Mouse (Mus musculus): ENCODE measurements around the gene Ccdc85c. TPM values are rescaled to one million over a fixed set of nuclear protein-coding genes. Genes with fewer than 3 reads are reported as not detected.

Ccdc85c gene
- polyA plus RNA-seq, 1 experiment from 2014 or later: 9.3 TPM

DNA sequence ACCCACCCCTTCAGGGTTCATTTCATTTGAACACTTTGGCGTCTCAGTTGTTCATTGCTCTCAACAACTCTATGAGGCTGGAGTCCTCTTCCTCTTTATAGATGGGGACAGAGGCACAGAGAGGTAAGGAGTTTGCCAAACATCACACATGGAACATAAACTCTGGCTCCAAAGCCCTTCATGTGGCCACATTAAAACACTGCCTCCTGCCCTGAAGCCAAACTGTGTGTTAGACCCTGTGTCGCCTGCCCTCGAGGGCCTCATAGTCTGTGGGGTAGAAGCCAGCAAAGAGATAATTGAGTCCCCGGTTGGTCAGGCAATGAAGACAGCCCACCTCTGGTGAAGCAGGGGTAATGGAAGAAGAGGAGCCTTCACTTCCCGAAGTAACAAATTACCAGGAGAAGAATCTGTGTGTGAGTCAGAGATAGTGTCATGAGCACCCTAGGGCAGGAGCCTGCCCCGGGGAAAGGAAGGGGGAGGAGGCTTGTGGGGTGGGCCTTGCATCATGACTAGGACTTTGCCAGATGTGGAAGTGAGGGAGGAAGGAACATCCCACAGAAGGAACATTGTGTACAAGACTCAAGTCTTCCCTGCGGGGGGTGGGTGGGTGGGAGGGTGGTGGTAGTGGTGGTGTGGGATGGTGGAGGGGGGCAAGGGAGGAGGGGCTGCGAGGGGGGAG is 34.0 kb upstream of the Ccdc85c start:
- no peak for ATAC-seq
- no peak overlapping the region for H3K27ac ChIP-seq
- no peak overlapping the region for H3K9ac ChIP-seq
- no peak overlapping the region for H3K4me2 ChIP-seq (replicated peaks)
- no peak overlapping the region for H3K4me3 ChIP-seq (replicated peaks)
- WGBS: 55% methylated on average over 6 of the region's 8 CpGs
- peaks cover 6% of the 10 kb centered on the region for H3K4me1 ChIP-seq (replicated peaks)
- H3K9me3 ChIP-seq: no peaks in the 10 kb centered on the region
- no peaks in the 10 kb centered on the region for H3K36me3 ChIP-seq
- peaks cover 11% of the 10 kb centered on the region; the same call in 1 of the 2 replicates for H3K27me3 ChIP-seq (replicated peaks)

GRCm38 (mm10) chr12:108308363-108308856 is 33.2 kb upstream of the Ccdc85c start:
- WGBS: 88% methylated on average over 16 of the region's 16 CpGs
- H3K4me3 ChIP-seq (replicated peaks): no peak overlapping the region
- peaks cover 11% of the 10 kb centered on the region; the same call in 1 of the 2 replicates for H3K27me3 ChIP-seq (replicated peaks)
- H3K9ac ChIP-seq: no peak overlapping the region
- H3K36me3 ChIP-seq: no peaks in the 10 kb centered on the region
- no peak overlapping the region for H3K4me2 ChIP-seq (replicated peaks)
- H3K4me1 ChIP-seq (replicated peaks): peaks cover 6% of the 10 kb centered on the region
- H3K9me3 ChIP-seq: no peaks in the 10 kb centered on the region
- H3K27ac ChIP-seq: no peak overlapping the region
- ATAC-seq: no peak

DNA sequence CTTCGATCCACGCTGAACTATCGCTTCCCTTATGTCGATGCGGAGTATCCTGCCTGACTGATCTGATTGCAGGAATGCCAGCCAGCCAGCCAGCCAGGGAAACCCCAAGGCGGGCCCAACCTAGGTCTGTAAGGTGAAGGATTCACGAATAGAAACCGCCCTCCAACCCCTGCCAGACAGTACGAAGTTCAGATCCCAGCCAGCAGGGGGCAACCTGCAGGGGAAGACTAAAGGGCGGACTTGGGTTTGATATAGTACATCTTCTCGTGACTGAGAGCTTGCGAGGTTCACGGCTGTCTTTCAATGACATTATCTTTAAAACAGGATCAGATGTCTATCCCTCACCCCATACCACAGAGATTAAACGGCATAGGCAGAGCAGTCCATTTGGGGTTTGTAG is 32.3 kb upstream of the Ccdc85c start:
- peak overlapping the region; percentile 22; the same call in 1 of the 2 replicates for H3K4me2 ChIP-seq (replicated peaks)
- ATAC-seq: peak; percentile 34; the same call in 1 of the 2 replicates
- no peaks in the 10 kb centered on the region for H3K36me3 ChIP-seq
- H3K4me3 ChIP-seq (replicated peaks): no peak overlapping the region
- peaks cover 6% of the 10 kb centered on the region for H3K4me1 ChIP-seq (replicated peaks)
- WGBS: 28% methylated on average over 14 of the region's 14 CpGs
- no peak overlapping the region for H3K27ac ChIP-seq
- peaks cover 11% of the 10 kb centered on the region; the same call in 1 of the 2 replicates for H3K27me3 ChIP-seq (replicated peaks)
- no peak overlapping the region for H3K9ac ChIP-seq
- H3K9me3 ChIP-seq: no peaks in the 10 kb centered on the region

DNA sequence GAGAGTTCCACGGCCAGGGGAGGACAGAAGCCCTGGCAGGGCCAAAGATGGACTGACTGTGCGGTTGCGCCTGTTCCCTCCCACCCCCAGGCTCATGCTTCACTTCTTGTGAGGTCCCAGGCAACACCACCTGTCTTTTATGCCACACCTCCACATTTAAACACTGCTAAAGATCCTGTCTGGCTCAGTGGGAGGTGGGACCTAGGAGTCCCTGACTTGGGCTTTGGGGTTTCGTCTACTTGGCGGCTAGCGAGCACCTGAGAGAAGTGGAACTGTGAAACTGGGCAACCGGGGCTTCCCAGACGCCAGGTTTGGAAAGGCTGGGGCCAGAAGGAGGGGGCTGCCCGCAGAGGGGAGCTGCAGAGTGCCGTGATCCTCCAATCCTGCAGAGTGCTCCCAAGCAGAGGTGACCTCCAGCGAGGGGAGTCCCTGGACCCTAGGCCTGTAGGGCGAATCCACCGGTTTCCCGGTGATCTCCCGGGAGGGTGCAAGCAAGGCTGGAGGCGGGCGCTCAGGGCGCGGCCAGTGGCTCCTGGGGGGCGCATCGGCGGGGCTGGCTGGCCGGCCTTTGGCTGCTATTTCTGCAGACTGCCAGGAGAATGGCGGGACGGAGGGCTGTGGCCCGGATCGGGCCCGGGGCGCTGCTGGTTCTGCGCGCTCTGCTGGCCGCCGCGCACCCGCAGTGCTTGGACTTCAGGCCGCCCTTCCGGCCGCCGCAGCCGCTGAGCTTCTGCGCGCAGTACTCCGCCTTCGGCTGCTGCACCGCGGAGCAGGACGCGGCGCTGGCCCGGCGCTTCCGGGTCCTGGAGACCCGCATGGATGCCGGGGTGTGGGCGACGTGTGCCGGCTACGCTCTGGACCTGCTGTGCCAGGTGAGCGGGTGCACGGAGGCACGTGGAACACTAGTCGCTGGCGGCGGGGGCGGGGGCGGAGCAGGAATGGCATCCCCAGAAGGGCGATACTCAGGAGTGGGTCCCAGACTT is 30.9 kb upstream of the Ccdc85c start, which contains the start of gene Hhipl1:
Hhipl1 (plus strand) TSS at position 459 of the 983 bp plus-strand sequence.
- Histone ChIP-seq H3K27ac (no peak within 1 kb of the TSS), H3K9ac (peak within 1 kb of the TSS; percentile 70), H3K4me3 (replicated peaks) (peak within 1 kb of the TSS; percentile 52), H3K4me2 (replicated peaks) (peak within 1 kb of the TSS; percentile 94), H3K27me3 (replicated peaks) (peaks cover 11% of the 10 kb centered on the region; the same call in 1 of the 2 replicates), H3K9me3 (no peaks in the 10 kb centered on the region), H3K4me1 (replicated peaks) (peaks cover 6% of the 10 kb centered on the region), H3K36me3 (no peaks in the 10 kb centered on the region)
- ATAC-seq: peak; percentile 80
- WGBS: 3% methylated on average over 66 of the region's 67 CpGs

DNA sequence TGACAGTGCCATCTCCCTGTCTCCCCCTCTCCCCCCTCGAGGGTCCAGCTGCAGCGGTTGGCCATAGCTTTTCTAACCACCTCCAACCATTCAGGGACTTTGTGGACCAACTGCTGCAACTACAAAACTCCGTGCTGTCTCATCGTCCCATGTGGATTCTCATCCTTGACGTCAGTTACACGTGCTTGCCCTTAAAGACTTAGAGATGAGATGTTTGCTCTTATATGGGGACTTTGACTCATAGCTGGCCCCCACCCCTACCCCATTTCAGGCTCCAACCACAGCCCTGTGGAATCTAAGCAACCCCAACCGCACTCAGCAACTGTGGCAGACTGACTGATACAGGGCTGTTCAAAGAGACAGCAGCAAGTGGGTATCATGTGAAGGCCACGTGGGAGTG is 29.9 kb upstream of the Ccdc85c start:
- Histone ChIP-seq H3K4me1 (replicated peaks) (peaks cover 6% of the 10 kb centered on the region), H3K27ac (no peak overlapping the region), H3K36me3 (no peaks in the 10 kb centered on the region), H3K4me3 (replicated peaks) (no peak overlapping the region), H3K9me3 (no peaks in the 10 kb centered on the region), H3K4me2 (replicated peaks) (peak overlapping the region; percentile 94; the same call in 1 of the 2 replicates), H3K27me3 (replicated peaks) (peaks cover 11% of the 10 kb centered on the region; the same call in 1 of the 2 replicates), H3K9ac (peak overlapping the region; percentile 70; the same call in 1 of the 2 replicates)
- WGBS: 69% methylated on average over 8 of the region's 8 CpGs
- ATAC-seq: no peak

- Histone ChIP-seq H3K4me2 (replicated peaks) (no peak overlapping the region), H3K9me3 (no peaks in the 10 kb centered on the region), H3K27ac (0 out of 2 replicates have a peak overlapping the region, but pooled peaks have one; percentile 27), H3K4me3 (replicated peaks) (no peak overlapping the region), H3K4me1 (replicated peaks) (peaks cover 6% of the 10 kb centered on the region), H3K27me3 (replicated peaks) (peaks cover 11% of the 10 kb centered on the region; the same call in 1 of the 2 replicates), H3K9ac (no peak overlapping the region), H3K36me3 (no peaks in the 10 kb centered on the region)
- WGBS: 35% methylated on average over 6 of the region's 6 CpGs
- no peak for ATAC-seq
Measured at GRCm38 (mm10) chr12:108303778-108304365, 28.6 kb upstream of the Ccdc85c start.

DNA sequence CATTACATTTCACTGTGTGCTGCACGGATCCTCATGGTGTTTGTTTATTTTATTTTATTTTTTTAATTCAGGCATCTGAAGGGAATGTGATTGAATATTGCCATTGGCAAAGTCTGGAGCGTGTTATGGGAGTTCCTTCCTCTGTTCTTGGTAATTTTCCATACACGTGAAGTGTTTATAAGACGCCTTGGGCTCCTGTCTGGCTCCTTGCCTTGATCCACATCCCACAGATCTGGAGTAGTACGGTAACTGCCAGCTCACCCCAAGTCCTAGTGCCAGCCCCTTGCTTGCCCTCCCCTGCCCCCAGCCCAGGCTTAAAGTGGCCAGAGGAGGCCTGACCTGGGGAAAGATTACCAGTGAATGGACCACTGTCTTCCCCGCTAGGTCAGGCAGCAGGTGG is 25.8 kb upstream of the Ccdc85c start:
- ATAC-seq: no peak
- peaks cover 10% of the 10 kb centered on the region; the same call in 1 of the 2 replicates for H3K27me3 ChIP-seq (replicated peaks)
- H3K36me3 ChIP-seq: no peaks in the 10 kb centered on the region
- H3K9me3 ChIP-seq: no peaks in the 10 kb centered on the region
- WGBS: 67% methylated on average over 6 of the region's 6 CpGs
- no peak overlapping the region for H3K4me2 ChIP-seq (replicated peaks)
- peaks cover 5% of the 10 kb centered on the region for H3K4me1 ChIP-seq (replicated peaks)
- H3K4me3 ChIP-seq (replicated peaks): no peak overlapping the region
- H3K27ac ChIP-seq: peak overlapping the region; percentile 14; the same call in 1 of the 2 replicates
- no peak overlapping the region for H3K9ac ChIP-seq

- Histone ChIP-seq H3K9ac (no peak overlapping the region), H3K27ac (no peak overlapping the region), H3K4me2 (replicated peaks) (no peak overlapping the region), H3K27me3 (replicated peaks) (0 out of 2 replicates have a peak, but pooled peaks cover 3% of the 10 kb centered on the region), H3K4me3 (replicated peaks) (no peak overlapping the region), H3K36me3 (no peaks in the 10 kb centered on the region), H3K4me1 (replicated peaks) (peaks cover 9% of the 10 kb centered on the region; the same call in 1 of the 2 replicates), H3K9me3 (no peaks in the 10 kb centered on the region)
- no peak for ATAC-seq
- WGBS: 78% methylated on average over 6 of the region's 6 CpGs
Measured at GRCm38 (mm10) chr12:108297033-108297432, 21.8 kb upstream of the Ccdc85c start.

DNA sequence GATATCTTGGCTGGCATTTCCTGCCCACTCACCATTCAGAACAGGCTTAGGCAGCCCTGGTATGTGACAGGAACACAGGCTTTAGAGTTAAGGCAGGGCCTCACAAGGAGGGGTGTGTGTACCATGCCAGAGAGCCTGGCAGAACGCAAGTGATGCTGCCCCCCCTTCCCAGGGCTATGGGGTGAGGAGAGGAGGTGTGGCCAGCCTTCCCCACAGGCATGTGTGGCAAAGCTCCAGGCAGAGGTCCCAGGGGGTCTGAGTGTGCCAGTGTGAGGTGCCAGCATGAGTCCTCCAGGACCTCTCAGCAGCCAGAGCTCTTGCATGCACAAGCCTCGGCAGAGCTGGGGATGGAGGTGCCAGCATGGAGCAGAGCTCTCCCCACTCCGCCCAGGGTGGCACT is 19.4 kb upstream of the Ccdc85c start:
- no peak overlapping the region for H3K4me2 ChIP-seq (replicated peaks)
- H3K27me3 ChIP-seq (replicated peaks): 0 out of 2 replicates have a peak, but pooled peaks cover 3% of the 10 kb centered on the region
- H3K9ac ChIP-seq: no peak overlapping the region
- H3K9me3 ChIP-seq: no peaks in the 10 kb centered on the region
- H3K4me3 ChIP-seq (replicated peaks): no peak overlapping the region
- no peaks in the 10 kb centered on the region for H3K36me3 ChIP-seq
- 60% methylated on average over 3 of the region's 3 CpGs for WGBS
- ATAC-seq: no peak
- peaks cover 9% of the 10 kb centered on the region; the same call in 1 of the 2 replicates for H3K4me1 ChIP-seq (replicated peaks)
- no peak overlapping the region for H3K27ac ChIP-seq

DNA sequence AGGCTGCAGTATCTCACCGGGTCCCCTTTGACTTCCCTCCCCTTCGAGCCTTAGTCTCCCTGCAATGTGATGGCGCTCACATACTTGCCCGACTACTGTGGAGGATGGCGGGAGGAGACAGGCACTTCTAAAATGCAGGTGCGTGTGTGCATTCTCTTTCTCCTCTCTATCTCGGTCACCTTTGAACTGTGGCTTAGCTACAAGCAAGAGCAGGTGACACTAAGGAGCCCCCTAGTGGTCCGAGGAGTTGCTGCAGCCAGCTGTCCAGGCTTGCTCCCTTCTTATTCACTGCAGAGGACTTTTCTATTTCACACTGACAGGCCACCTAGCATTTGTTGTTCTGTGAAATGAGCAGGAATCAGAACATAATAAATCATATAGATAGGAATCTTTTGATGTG is 17.7 kb upstream of the Ccdc85c start:
- peak overlapping the region; percentile 37 for H3K4me2 ChIP-seq (replicated peaks)
- H3K4me1 ChIP-seq (replicated peaks): peaks cover 9% of the 10 kb centered on the region; the same call in 1 of the 2 replicates
- H3K27me3 ChIP-seq (replicated peaks): 0 out of 2 replicates have a peak, but pooled peaks cover 3% of the 10 kb centered on the region
- WGBS: 6% methylated on average over 8 of the region's 8 CpGs
- no peak overlapping the region for H3K4me3 ChIP-seq (replicated peaks)
- no peaks in the 10 kb centered on the region for H3K36me3 ChIP-seq
- no peaks in the 10 kb centered on the region for H3K9me3 ChIP-seq
- no peak overlapping the region for H3K27ac ChIP-seq
- ATAC-seq: peak; percentile 84
- H3K9ac ChIP-seq: no peak overlapping the region

- no peaks in the 10 kb centered on the region for H3K36me3 ChIP-seq
- H3K4me3 ChIP-seq (replicated peaks): no peak overlapping the region
- no peak overlapping the region for H3K27ac ChIP-seq
- no peak overlapping the region for H3K9ac ChIP-seq
- H3K4me1 ChIP-seq (replicated peaks): peaks cover 9% of the 10 kb centered on the region; the same call in 1 of the 2 replicates
- ATAC-seq: peak; percentile 65
- 0 out of 2 replicates have a peak, but pooled peaks cover 3% of the 10 kb centered on the region for H3K27me3 ChIP-seq (replicated peaks)
- H3K9me3 ChIP-seq: no peaks in the 10 kb centered on the region
- WGBS: 27% methylated on average over 9 of the region's 9 CpGs
- peak overlapping the region; percentile 37 for H3K4me2 ChIP-seq (replicated peaks)
Measured at GRCm38 (mm10) chr12:108292419-108292818, 17.2 kb upstream of the Ccdc85c start.

All from intestine, embryonic 15.5 days (tissue).